Mouse (Mus musculus): ENCODE measurements around the gene Klc2. TPM values are rescaled to one million over a fixed set of nuclear protein-coding genes. Genes with fewer than 3 reads are reported as not detected.

Klc2 gene
- total RNA-seq, 2 experiments from 2014 or later = 3.2 to 4.6 TPM

GRCm38 (mm10) chr19:5073518-5073917 is 44.8 kb downstream of the Klc2 start:
- ATAC-seq (ENCODE audit: poor library complexity, severe bottlenecking) = no peak

- ATAC-seq (ENCODE audit: poor library complexity, severe bottlenecking) = peak; percentile 50
Measured at GRCm38 (mm10) chr19:5073028-5073427, 45.3 kb downstream of the Klc2 start.

GRCm38 (mm10) chr19:5072389-5073019 is 45.9 kb downstream of the Klc2 start:
- ATAC-seq (ENCODE audit: poor library complexity, severe bottlenecking) = 0 out of 2 replicates have a peak, but pooled peaks have one; percentile 11

- ATAC-seq (ENCODE audit: poor library complexity, severe bottlenecking) = peak; percentile 80
Measured at GRCm38 (mm10) chr19:5071545-5072369, 46.6 kb downstream of the Klc2 start.

GRCm38 (mm10) chr19:5071077-5071476 is 47.3 kb downstream of the Klc2 start:
- ATAC-seq (ENCODE audit: poor library complexity, severe bottlenecking) = no peak

- ATAC-seq (ENCODE audit: poor library complexity, severe bottlenecking) = no peak
Measured at GRCm38 (mm10) chr19:5069978-5070377, 48.4 kb downstream of the Klc2 start.

- no peak for ATAC-seq (ENCODE audit: poor library complexity, severe bottlenecking)
Measured at GRCm38 (mm10) chr19:5069486-5069885, 48.9 kb downstream of the Klc2 start.

GRCm38 (mm10) chr19:5068570-5069234 is 49.7 kb downstream of the Klc2 start:
- ATAC-seq (ENCODE audit: poor library complexity, severe bottlenecking) = no peak

GRCm38 (mm10) chr19:5067867-5068569 is 50.3 kb downstream of the Klc2 start, which contains the start of gene Cd248:
Gene Cd248 (plus strand): TSS chr19:5068078.
- ATAC-seq (ENCODE audit: poor library complexity, severe bottlenecking) = no peak

- ATAC-seq (ENCODE audit: poor library complexity, severe bottlenecking) = 0 out of 2 replicates have a peak, but pooled peaks have one; percentile 20
Measured at GRCm38 (mm10) chr19:5067040-5067799, 51.1 kb downstream of the Klc2 start.

GRCm38 (mm10) chr19:5065104-5065503 is 53.3 kb downstream of the Klc2 start:
- ATAC-seq (ENCODE audit: poor library complexity, severe bottlenecking) = no peak

GRCm38 (mm10) chr19:5062446-5062845 is 55.9 kb downstream of the Klc2 start:
- ATAC-seq (ENCODE audit: poor library complexity, severe bottlenecking) = no peak

- no peak for ATAC-seq (ENCODE audit: poor library complexity, severe bottlenecking)
Measured at GRCm38 (mm10) chr19:5062041-5062440, 56.3 kb downstream of the Klc2 start.

- ATAC-seq (ENCODE audit: poor library complexity, severe bottlenecking) = no peak
Measured at GRCm38 (mm10) chr19:5060365-5061330, 57.7 kb downstream of the Klc2 start.

GRCm38 (mm10) chr19:5058801-5059771 is 59.3 kb downstream of the Klc2 start:
- ATAC-seq (ENCODE audit: poor library complexity, severe bottlenecking) = no peak

- no peak for ATAC-seq (ENCODE audit: poor library complexity, severe bottlenecking)
Measured at GRCm38 (mm10) chr19:5057876-5058775, 60.2 kb downstream of the Klc2 start.

All from megakaryocyte, adult 5-6 weeks (primary cell).